Mouse (Mus musculus) megakaryocyte, adult 5-6 weeks (primary cell): Measurements from ENCODE around the gene Gpr107. TPM values are rescaled to one million over a fixed set of nuclear protein-coding genes. Genes with fewer than 3 reads are reported as not detected.

Experiments
- ATAC-seq: 2 replicates; pipeline ENCODE4 v1.8.0; 2016; ENCODE audit warnings: mild to moderate bottlenecking, inconsistent platforms; ENCODE audit not compliant: poor library complexity, severe bottlenecking
- total RNA-seq, 2 experiments: library from RNA; stranded (forward) in 1 of 2; stranded (reverse) in 1 of 2; fragments of 153-499, 151-499 nt in 1 of 2; fragments of 221-1000, 200-1000 nt in 1 of 2; gene quantifications; 2 replicates each; pipeline versions ENCODE4 v1.2.3 to v1.2.4; 2015 to 2017

Gene Gpr107
- total RNA-seq, 2 experiments from 2014 or later = 22.2 to 29.2 TPM

GRCm38 (mm10) chr2:31191765-31192164 lies 39.6 kb downstream of the Gpr107 start:
- no peak for ATAC-seq

- ATAC-seq = peak; percentile 57; the same call in 1 of the 2 replicates
Measured at GRCm38 (mm10) chr2:31194356-31195021, 42.4 kb downstream of the Gpr107 start.

GRCm38 (mm10) chr2:31198621-31199020 lies 46.5 kb downstream of the Gpr107 start:
- no peak for ATAC-seq

GRCm38 (mm10) chr2:31200051-31200450 lies 47.9 kb downstream of the Gpr107 start:
- ATAC-seq = no peak

- ATAC-seq = no peak
Measured at GRCm38 (mm10) chr2:31201851-31202250, 49.7 kb downstream of the Gpr107 start.

- ATAC-seq = no peak
Measured at GRCm38 (mm10) chr2:31202357-31202756, 50.2 kb downstream of the Gpr107 start.

GRCm38 (mm10) chr2:31202956-31203355 lies 50.8 kb downstream of the Gpr107 start:
- ATAC-seq = no peak

- no peak for ATAC-seq
Measured at GRCm38 (mm10) chr2:31204677-31205076, 52.6 kb downstream of the Gpr107 start.

- no peak for ATAC-seq
Measured at GRCm38 (mm10) chr2:31206211-31206610, 54.1 kb downstream of the Gpr107 start.

- ATAC-seq = no peak
Measured at GRCm38 (mm10) chr2:31206882-31207281, 54.8 kb downstream of the Gpr107 start.

GRCm38 (mm10) chr2:31208544-31209142 lies 56.5 kb downstream of the Gpr107 start:
- peak; percentile 87 for ATAC-seq

GRCm38 (mm10) chr2:31209525-31209924 lies 57.4 kb downstream of the Gpr107 start:
- ATAC-seq = no peak

- ATAC-seq = no peak
Measured at GRCm38 (mm10) chr2:31210144-31210847, 58.2 kb downstream of the Gpr107 start.

GRCm38 (mm10) chr2:31211204-31211603 lies 59.1 kb downstream of the Gpr107 start:
- no peak for ATAC-seq

GRCm38 (mm10) chr2:31214211-31214796 lies 62.2 kb downstream of the Gpr107 start:
- ATAC-seq = no peak

GRCm38 (mm10) chr2:31218611-31219010 lies 66.5 kb downstream of the Gpr107 start:
- no peak for ATAC-seq

- no peak for ATAC-seq
Measured at GRCm38 (mm10) chr2:31219470-31219869, 67.4 kb downstream of the Gpr107 start.

- no peak for ATAC-seq
Measured at GRCm38 (mm10) chr2:31220844-31221243, 68.7 kb downstream of the Gpr107 start.

- no peak for ATAC-seq
Measured at GRCm38 (mm10) chr2:31221582-31221981, 69.5 kb downstream of the Gpr107 start.

- ATAC-seq = no peak
Measured at GRCm38 (mm10) chr2:31228768-31229311, 76.7 kb downstream of the Gpr107 start.

- ATAC-seq = peak; percentile 94
Measured at GRCm38 (mm10) chr2:31239203-31239696, 87.1 kb downstream of the Gpr107 start.
